Mouse (Mus musculus) testis, adult 2 months (tissue): ENCODE measurements around the gene Apol7a.

Experiments
- CTCF ChIP-seq: fragments of 200-500 bp; IDR thresholded peaks from 2 replicates; pipeline ENCODE4 v1.5.1; 2012; ENCODE audit warnings: low read depth, mild to moderate bottlenecking, inconsistent platforms, low read length, moderate library complexity; ENCODE audit not compliant: control insufficient read depth, insufficient read depth, insufficient replicate concordance
- POLR2A ChIP-seq: fragments of 200-500 bp; IDR thresholded peaks from 2 replicates; pipeline ENCODE4 v1.6.1; 2012; ENCODE audit warnings: low read depth, mild to moderate bottlenecking, inconsistent platforms, low read length, moderate library complexity; ENCODE audit not compliant: control insufficient read depth

DNA sequence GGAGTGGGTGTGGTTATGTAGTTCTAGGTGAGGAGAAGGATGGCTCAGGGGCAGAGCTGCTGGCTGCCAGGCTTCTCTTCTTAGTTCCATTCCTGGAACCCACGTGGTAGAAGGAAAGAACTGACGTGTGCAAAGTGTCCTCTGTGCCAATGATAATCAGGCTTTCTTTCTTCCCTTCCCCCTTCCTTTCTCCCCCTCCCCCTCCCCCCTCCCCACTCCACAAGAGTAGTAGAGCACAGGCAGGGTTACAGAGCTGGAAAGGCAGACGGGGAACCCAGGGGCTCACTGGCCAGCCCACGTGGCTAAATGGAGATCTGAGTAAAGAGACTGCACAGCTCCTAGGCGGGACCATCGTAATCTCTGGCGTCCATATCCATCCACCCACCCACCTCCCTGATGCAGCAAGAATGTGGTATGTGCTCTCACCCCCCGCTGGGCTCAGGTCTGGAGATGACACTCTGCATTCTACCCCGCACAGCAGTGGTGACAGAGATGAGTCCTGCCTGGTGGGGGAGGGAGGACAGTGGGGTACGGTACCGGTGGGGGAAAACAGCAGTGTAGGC is 42.6 kb downstream of the Apol7a start:
- TF ChIP-seq CTCF (no peak), POLR2A (no peak)
